Mouse (Mus musculus) stomach, postnatal 0 days (tissue): ENCODE results near the gene Pkp4. TPM values are rescaled to one million over a fixed set of nuclear protein-coding genes. Genes with fewer than 3 reads are reported as not detected.

Source experiments
- ATAC-seq: fragments of 200-750 bp; cut with Nextera tagmentation; 2 replicates; pipeline ENCODE4 v1.8.0; 2017; ENCODE audit not compliant: low FRiP score, low TSS enrichment
- DNase-seq: peaks from one replicate; pipeline ENCODE4 v3.0.0-alpha.2; 2016; ENCODE audit warnings: low spot score
- H3K27ac ChIP-seq: fragments of 300-500 bp; sonication (generic); replicated peaks from 2 replicates; pipeline ENCODE4 v1.5.1; 2014; ENCODE audit warnings: mild to moderate bottlenecking, control low read depth
- H3K27me3 ChIP-seq: fragments of 300-500 bp; sonication (generic); 2 replicates; pipeline ENCODE4 v1.6.1; 2014; ENCODE audit warnings: low read length; ENCODE audit not compliant: control insufficient read depth, insufficient read depth
- H3K36me3 ChIP-seq: fragments of 300-500 bp; sonication (generic); 2 replicates; pipeline ENCODE4 v1.6.1; 2014; ENCODE audit warnings: low read length, mixed read lengths; ENCODE audit not compliant: control insufficient read depth, insufficient read depth
- H3K4me1 ChIP-seq: fragments of 300-500 bp; sonication (generic); replicated peaks from 2 replicates; pipeline ENCODE4 v1.6.1; 2014; ENCODE audit warnings: antibody characterized with exemption; ENCODE audit not compliant: control insufficient read depth, insufficient read depth
- H3K4me2 ChIP-seq: fragments of 300-500 bp; sonication (generic); replicated peaks from 2 replicates; pipeline ENCODE4 v1.6.1; 2014; ENCODE audit warnings: low read depth, mild to moderate bottlenecking, control low read depth, moderate library complexity
- H3K4me3 ChIP-seq: fragments of 300-500 bp; sonication (generic); 2 replicates; pipeline ENCODE4 v1.5.1; 2014; ENCODE audit warnings: low read depth, low read length, control low read depth
- H3K9ac ChIP-seq: fragments of 300-500 bp; sonication (generic); 2 replicates; pipeline ENCODE4 v1.6.1; 2014; ENCODE audit warnings: mild to moderate bottlenecking, low read length, control low read depth, mixed read lengths
- H3K9me3 ChIP-seq: fragments of 300-500 bp; sonication (generic); 2 replicates; pipeline ENCODE4 v1.6.1; 2016; ENCODE audit warnings: low read length; ENCODE audit not compliant: control insufficient read depth
- CTCF ChIP-seq: IDR thresholded peaks from 2 replicates; pipeline ENCODE4 v1.5.1; 2016; ENCODE audit warnings: antibody characterized with exemption, low read depth, mild to moderate bottlenecking, moderate library complexity
- EP300 ChIP-seq: optimal IDR thresholded peaks from 2 replicates; pipeline ENCODE3; 2016; ENCODE audit warnings: antibody characterized with exemption
- WGBS: fragments of 180-500 bp; shearing (Covaris S2); extraction: QIAGEN DNeasy Blood & Tissue Kit; methylation state at CpG from one replicate; pipeline ENCODE4 v1.1.7; 2014; 5-methylcytosine and 5-hydroxymethylcytosine counted together
- polyA plus RNA-seq: library from polyadenylated mRNA; unstranded; fragments of >200 nt; fragmentation: Nextera tagmentation; extraction: Ambion mirVana; gene quantifications from 2 replicates; pipeline ENCODE4 v1.2.1, GENCODE M21; 2015

Gene Pkp4
- polyA plus RNA-seq, 1 experiment from 2014 or later: 16.9 TPM

DNA sequence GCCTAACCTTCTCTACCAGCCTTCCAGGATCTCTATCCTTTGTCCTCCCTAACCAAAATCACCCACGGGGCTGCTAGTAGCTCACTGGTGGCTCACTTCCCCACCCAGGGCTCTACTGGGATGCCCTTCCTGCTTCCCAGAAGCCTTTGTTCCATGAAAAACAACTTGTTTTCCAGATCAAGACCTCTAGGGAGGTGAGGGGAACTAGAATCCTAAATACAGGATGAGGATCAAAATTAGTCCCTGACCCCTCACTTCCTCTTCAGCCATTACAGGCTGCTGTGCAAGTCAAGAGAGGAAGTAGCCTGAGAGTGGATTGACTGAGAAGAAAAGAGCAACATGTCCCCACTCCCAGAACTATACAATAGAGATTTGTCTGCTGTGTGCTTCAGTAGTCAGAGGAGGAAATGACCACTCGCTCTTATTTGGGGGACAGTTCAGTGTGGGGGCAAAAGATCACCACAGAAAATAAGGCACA, 240.3 kb downstream of the Pkp4 start:
- DNase-seq (no peak), ATAC-seq (peak; percentile 18; the same call in 1 of the 2 replicates)
- WGBS: 61% methylated on average over 2 of the region's 2 CpGs
- H3K4me2 ChIP-seq: no peak overlapping the region
- no peak overlapping the region for H3K27ac ChIP-seq
- no peaks in the 10 kb centered on the region for H3K9me3 ChIP-seq
- H3K9ac ChIP-seq: no peak overlapping the region
- TF ChIP-seq EP300 (no peak), CTCF (no peak)
- no peaks in the 10 kb centered on the region for H3K36me3 ChIP-seq
- H3K4me3 ChIP-seq: no peak overlapping the region
- H3K27me3 ChIP-seq: no peaks in the 10 kb centered on the region
- no peaks in the 10 kb centered on the region for H3K4me1 ChIP-seq

DNA sequence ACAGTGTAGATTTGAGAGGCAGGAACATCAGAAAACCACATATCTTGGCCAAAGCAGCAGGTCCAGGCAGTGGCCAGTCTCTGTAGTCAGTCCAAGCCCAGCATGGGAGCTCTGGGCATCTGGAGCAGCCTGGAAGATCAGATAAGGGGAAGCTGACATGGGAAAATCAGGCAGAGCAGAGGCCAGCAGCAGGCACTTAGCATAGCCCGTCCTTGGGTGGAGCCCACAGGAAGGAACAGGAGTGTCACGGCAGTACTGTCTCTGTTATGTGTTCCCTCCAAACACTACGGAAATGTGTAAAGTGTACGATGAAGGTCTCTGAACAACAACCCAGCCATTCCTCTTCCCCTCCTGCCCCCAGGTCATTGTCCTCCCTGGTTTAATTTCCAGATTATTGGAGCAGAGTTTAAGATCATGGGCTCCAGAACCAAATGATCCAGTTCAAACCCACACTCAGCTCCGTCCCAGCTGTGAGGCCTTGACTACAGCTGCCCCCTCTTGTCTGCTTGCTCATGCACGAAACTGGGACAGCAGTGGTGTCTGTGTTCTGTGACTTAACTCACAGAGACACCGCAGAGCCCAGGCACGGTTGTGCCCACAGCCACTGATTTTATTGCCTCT, 241.3 kb downstream of the Pkp4 start:
- 65% methylated on average over 8 of the region's 8 CpGs for WGBS
- ATAC-seq: peak; percentile 49; the same call in 1 of the 2 replicates
- H3K27ac ChIP-seq: peak overlapping the region; percentile 70
- H3K27me3 ChIP-seq: no peaks in the 10 kb centered on the region
- H3K4me2 ChIP-seq: no peak overlapping the region
- TF ChIP-seq CTCF (no peak), EP300 (no peak)
- no peak for DNase-seq
- H3K36me3 ChIP-seq: no peaks in the 10 kb centered on the region
- no peaks in the 10 kb centered on the region for H3K9me3 ChIP-seq
- no peak overlapping the region for H3K4me3 ChIP-seq
- H3K9ac ChIP-seq: no peak overlapping the region
- no peaks in the 10 kb centered on the region for H3K4me1 ChIP-seq

DNA sequence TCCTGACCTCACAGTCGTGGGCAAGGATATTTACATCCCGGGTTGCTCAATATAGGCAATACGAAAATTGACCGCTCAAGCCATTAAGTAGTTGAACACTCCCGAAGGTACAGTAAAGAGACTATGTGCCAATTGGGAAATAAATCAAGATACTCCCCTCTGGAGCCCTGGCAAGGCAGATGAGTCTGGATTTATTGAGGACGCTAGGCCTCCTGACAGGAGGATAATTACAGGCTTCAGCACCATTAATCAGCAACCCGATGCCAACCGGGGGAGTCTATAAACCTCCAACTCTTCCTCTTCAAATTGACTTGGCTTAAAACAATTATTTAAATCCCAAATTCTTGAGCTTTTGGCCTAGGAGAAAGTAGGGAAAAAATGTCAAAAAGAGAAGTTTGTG, 243.4 kb downstream of the Pkp4 start:
- 64% methylated on average over 8 of the region's 8 CpGs for WGBS
- Histone ChIP-seq H3K9me3 (no peaks in the 10 kb centered on the region), H3K27ac (no peak overlapping the region), H3K9ac (no peak overlapping the region), H3K4me2 (no peak overlapping the region), H3K36me3 (no peaks in the 10 kb centered on the region), H3K27me3 (no peaks in the 10 kb centered on the region), H3K4me1 (no peaks in the 10 kb centered on the region), H3K4me3 (no peak overlapping the region)
- no peak for ATAC-seq
- TF ChIP-seq EP300: no peak
- no peak for TF ChIP-seq CTCF
- no peak for DNase-seq

Other genes starting within 250 kb of the Pkp4 start
- gene Ccdc148, start 167 bp upstream of the Pkp4 start, polyA plus RNA-seq: 0.24 and 0.47 TPM in 2 replicates